In genomic region chr13:59555613-59556192, GRCm38 (mm10) we compare ENCODE assay signal across 8 mouse cellular contexts. TPM values are rescaled to one million over a fixed set of nuclear protein-coding genes. Genes with fewer than 3 reads are reported as not detected.
DNase-seq lines count a peak whose midpoint lies in the region; ATAC-seq and TF ChIP-seq lines count a peak whose summit lies in the region.

No protein-coding gene starts in this region.

- no peak overlapping the region for H3K27ac ChIP-seq in heart, embryonic 13.5 days (replicated peaks)
- no peak overlapping the region for H3K27ac ChIP-seq in forebrain, postnatal 0 days (ENCODE audit: low read depth, low read length)
- H3K27ac ChIP-seq in midbrain, embryonic 10.5 days (replicated peaks), result no peak overlapping the region

- no peaks in the 10 kb centered on the region for H3K36me3 ChIP-seq in heart, embryonic 13.5 days
- peaks cover 29% of the 10 kb centered on the region for H3K36me3 ChIP-seq in G1E (replicated peaks)
- H3K36me3 ChIP-seq in forebrain, postnatal 0 days (ENCODE audit: insufficient read depth), result no peaks in the 10 kb centered on the region
- H3K36me3 ChIP-seq in midbrain, embryonic 10.5 days, result no peaks in the 10 kb centered on the region

- peak overlapping the region; percentile 99 for H3K4me2 ChIP-seq in heart, embryonic 13.5 days
- peak overlapping the region; percentile 87 for H3K4me2 ChIP-seq in forebrain, postnatal 0 days (ENCODE audit: low read depth)

- intact Hi-C loops in heart, postnatal 14 days (cut with DNase I), result loop anchor here (5.0 kb wide), 1 partner anchor 48 kb away; no protein-coding TSS in a partner anchor

- DNase-seq in heart, postnatal 14 days, result no peak
- no peak for DNase-seq in G1E (ENCODE audit: low spot score)
- DNase-seq in forebrain, postnatal 0 days, result no peak
- DNase-seq in midbrain, embryonic 10.5 days (ENCODE audit: low spot score), result no peak
- no peak for DNase-seq in frontal cortex, postnatal 14 days (ENCODE audit: low spot score in 2 of 2)
- DNase-seq in layer of hippocampus, adult 9-11 months, result no peak
- no peak for DNase-seq in frontal cortex, postnatal 25 days (ENCODE audit: low spot score in 2 of 2)

- H3K4me3 ChIP-seq in heart, embryonic 13.5 days, result peak overlapping the region; percentile 79
- H3K4me3 ChIP-seq in G1E (ENCODE audit: low read depth, low read length), result peak overlapping the region; percentile 97
- peak overlapping the region; percentile 96 for H3K4me3 ChIP-seq in forebrain, postnatal 0 days (ENCODE audit: low read depth, low read length)
- H3K4me3 ChIP-seq in midbrain, embryonic 10.5 days, result peak overlapping the region; percentile 88; the same call in 1 of the 2 replicates

- ATAC-seq in heart, embryonic 13.5 days (ENCODE audit: extremely low read depth, insufficient number of reproducible peaks, low FRiP score, low TSS enrichment), result no peak
- ATAC-seq in G1E (ENCODE audit: extremely low read depth, insufficient number of reproducible peaks, low FRiP score, poor library complexity, severe bottlenecking), result no peak
- ATAC-seq in forebrain, postnatal 0 days, result no peak

- H3K27me3 ChIP-seq in heart, embryonic 13.5 days (replicated peaks), result no peaks in the 10 kb centered on the region
- no peaks in the 10 kb centered on the region for H3K27me3 ChIP-seq in G1E (ENCODE audit: insufficient read depth, low read length)
- no peaks in the 10 kb centered on the region for H3K27me3 ChIP-seq in forebrain, postnatal 0 days (ENCODE audit: insufficient read depth, low read length)
- peaks cover 12% of the 10 kb centered on the region for H3K27me3 ChIP-seq in midbrain, embryonic 10.5 days (ENCODE audit: low read depth, poor library complexity, severe bottlenecking)

- TF ChIP-seq CTCF in G1E (IDR thresholded peaks at IDR 0.05; ENCODE audit: low read depth, low read length), result no peak
- TF ChIP-seq CTCF in forebrain, postnatal 0 days (IDR thresholded peaks at IDR 0.05; ENCODE audit: low read depth), result no peak

- WGBS in heart, embryonic 13.5 days, result 77% methylated on average over 8 of the region's 8 CpGs
- WGBS in forebrain, postnatal 0 days, result 76% methylated on average over 8 of the region's 8 CpGs
- WGBS in midbrain, embryonic 10.5 days, result 86% methylated on average over 8 of the region's 8 CpGs

- H3K9ac ChIP-seq in heart, embryonic 13.5 days, result peak overlapping the region; percentile 59; the same call in 1 of the 2 replicates
- peak overlapping the region; percentile 83 for H3K9ac ChIP-seq in forebrain, postnatal 0 days

- H3K4me1 ChIP-seq in heart, embryonic 13.5 days, result peaks cover 24% of the 10 kb centered on the region
- peaks cover 62% of the 10 kb centered on the region for H3K4me1 ChIP-seq in G1E (ENCODE audit: insufficient read depth, low read depth, low read length)
- peaks cover 11% of the 10 kb centered on the region; the same call in 1 of the 2 replicates for H3K4me1 ChIP-seq in forebrain, postnatal 0 days (ENCODE audit: insufficient read depth)
- H3K4me1 ChIP-seq in midbrain, embryonic 10.5 days, result peaks cover 26% of the 10 kb centered on the region

- H3K9me3 ChIP-seq in heart, embryonic 13.5 days, result no peaks in the 10 kb centered on the region
- no peaks in the 10 kb centered on the region for H3K9me3 ChIP-seq in G1E (replicated peaks)
- H3K9me3 ChIP-seq in forebrain, postnatal 0 days (ENCODE audit: low read length), result no peaks in the 10 kb centered on the region
- H3K9me3 ChIP-seq in midbrain, embryonic 10.5 days (replicated peaks), result no peaks in the 10 kb centered on the region

RNA-seq across cellular contexts. Expression of gene Agtpbp1, which starts 29.3 kb away (rescaled TPM):
- 9.2 and 9.4 TPM in 2 replicates for polyA plus RNA-seq in heart, embryonic 13.5 days (2015; fragmentation: Nextera tagmentation; extraction: Ambion mirVana)
- 10 to 100 TPM; 82.2 to 97.3 TPM for total RNA-seq in heart, postnatal 14 days (2021)
- total RNA-seq in G1E (2014; fragmentation: Nextera tagmentation) (118 and 147 TPM in 2 replicates), G1E (2017) (62.0 and 73.3 TPM in 2 replicates)
- 6.0 and 6.1 TPM in 2 replicates for polyA plus RNA-seq in G1E (2012)
- total RNA-seq in forebrain, postnatal 0 days (2014; rRNA removed), result 136 and 160 TPM in 2 replicates
- polyA plus RNA-seq in forebrain, postnatal 0 days (2015; fragmentation: Nextera tagmentation; extraction: Ambion mirVana), result 60.7 and 65.1 TPM in 2 replicates
- 11.3 and 17.3 TPM in 2 replicates for polyA plus RNA-seq in midbrain, embryonic 10.5 days (2016; fragmentation: Nextera tagmentation; extraction: Ambion mirVana)

RNA-seq across cellular contexts. Expression of gene Naa35, which starts 29.4 kb away (rescaled TPM):
- 68.5 and 74.1 TPM in 2 replicates for polyA plus RNA-seq in heart, embryonic 13.5 days (2015; fragmentation: Nextera tagmentation; extraction: Ambion mirVana)
- total RNA-seq in heart, postnatal 14 days (2021), result 10 to 100 TPM; 84.4 to 92.5 TPM
- total RNA-seq in G1E (2014; fragmentation: Nextera tagmentation) (63.7 and 71.9 TPM in 2 replicates), G1E (2017) (29.5 and 31.0 TPM in 2 replicates)
- 8.4 and 8.5 TPM in 2 replicates for polyA plus RNA-seq in G1E (2012)
- total RNA-seq in forebrain, postnatal 0 days (2014; rRNA removed), result 50.4 and 67.8 TPM in 2 replicates
- 116 and 132 TPM in 2 replicates for polyA plus RNA-seq in forebrain, postnatal 0 days (2015; fragmentation: Nextera tagmentation; extraction: Ambion mirVana)
- 109 and 110 TPM in 2 replicates for polyA plus RNA-seq in midbrain, embryonic 10.5 days (2016; fragmentation: Nextera tagmentation; extraction: Ambion mirVana)
